Mouse (Mus musculus) hindbrain, embryonic 14.5 days (tissue): ENCODE measurements around the gene L3mbtl2. TPM values are rescaled to one million over a fixed set of nuclear protein-coding genes. Genes with fewer than 3 reads are reported as not detected.

Experiments
- ATAC-seq: fragments of 200-750 bp; cut with Nextera tagmentation; 2 replicates; pipeline ENCODE4 v1.8.0; 2017; ENCODE audit warnings: moderate number of reproducible peaks, mild to moderate bottlenecking, moderate TSS enrichment, moderate library complexity; ENCODE audit not compliant: low FRiP score
- DNase-seq: peaks from one replicate; pipeline ENCODE4 v3.0.0-alpha.2; 2015; ENCODE audit warnings: low spot score
- H3K27ac ChIP-seq: fragments of 300-500 bp; sonication (generic); 2 replicates; pipeline ENCODE4 v1.5.1; 2014; ENCODE audit warnings: mild to moderate bottlenecking, moderate library complexity
- H3K27me3 ChIP-seq: fragments of 300-500 bp; sonication (generic); 2 replicates; pipeline ENCODE4 v1.6.1; 2014; ENCODE audit warnings: mild to moderate bottlenecking, low read length, mixed read lengths; ENCODE audit not compliant: control insufficient read depth, insufficient read depth
- H3K36me3 ChIP-seq: fragments of 300-500 bp; sonication (generic); replicated peaks from 2 replicates; pipeline ENCODE4 v1.6.1; 2014; ENCODE audit not compliant: control insufficient read depth, insufficient read depth
- H3K4me1 ChIP-seq: fragments of 300-500 bp; sonication (generic); replicated peaks from 2 replicates; pipeline ENCODE4 v1.6.1; 2014; ENCODE audit warnings: antibody characterized with exemption, low read length, mixed read lengths; ENCODE audit not compliant: control insufficient read depth, insufficient read depth
- H3K4me2 ChIP-seq: fragments of 300-500 bp; sonication (generic); replicated peaks from 2 replicates; pipeline ENCODE4 v1.6.1; 2014; ENCODE audit warnings: mild to moderate bottlenecking, moderate library complexity
- H3K4me3 ChIP-seq: fragments of 300-500 bp; sonication (generic); replicated peaks from 2 replicates; pipeline ENCODE4 v1.5.1; 2014; ENCODE audit warnings: mild to moderate bottlenecking, low read length
- H3K9ac ChIP-seq: fragments of 300-500 bp; sonication (generic); 2 replicates; pipeline ENCODE4 v1.6.1; 2014
- H3K9me3 ChIP-seq: fragments of 300-500 bp; sonication (generic); 2 replicates; pipeline ENCODE4 v1.6.1; 2016; ENCODE audit warnings: low read length; ENCODE audit not compliant: control insufficient read depth
- WGBS: fragments of 180-500 bp; shearing (Covaris S2); extraction: QIAGEN DNeasy Blood & Tissue Kit; methylation state at CpG from one replicate; pipeline ENCODE4 v1.1.7; 2014; 5-methylcytosine and 5-hydroxymethylcytosine counted together
- polyA plus RNA-seq: library from polyadenylated mRNA; unstranded; fragments of >200 nt; fragmentation: Nextera tagmentation; extraction: Ambion mirVana; gene quantifications from 2 replicates; pipeline ENCODE4 v1.2.1, GENCODE M21; 2014

Gene L3mbtl2
- polyA plus RNA-seq, 1 experiment from 2014 or later, result 26.2 TPM

DNA sequence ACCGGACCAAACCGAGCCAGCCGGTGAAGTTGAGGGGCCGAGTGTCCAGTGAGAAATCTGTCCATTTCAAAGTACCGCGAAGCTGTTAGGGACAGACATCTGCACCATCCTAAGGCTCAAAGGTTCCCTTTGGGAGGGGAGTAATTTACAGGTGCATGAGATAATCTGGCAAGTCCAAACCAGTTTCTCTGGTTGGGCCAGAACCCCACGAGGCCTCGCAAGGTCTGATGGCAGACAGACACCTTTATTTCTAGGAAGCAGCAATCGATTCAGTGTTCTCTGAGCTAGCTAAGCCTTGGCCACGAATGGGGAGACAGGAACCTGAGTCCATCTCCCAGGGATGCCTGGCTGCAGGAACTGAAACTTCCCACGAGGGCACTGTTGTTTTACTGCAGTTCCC is 60.0 kb downstream of the L3mbtl2 start:
- Histone ChIP-seq H3K36me3 (peaks cover 60% of the 10 kb centered on the region), H3K9me3 (no peaks in the 10 kb centered on the region), H3K27me3 (no peaks in the 10 kb centered on the region), H3K4me2 (no peak overlapping the region), H3K4me1 (peaks cover 19% of the 10 kb centered on the region), H3K9ac (no peak overlapping the region), H3K27ac (no peak overlapping the region), H3K4me3 (no peak overlapping the region)
- ATAC-seq (no peak), DNase-seq (no peak)
- WGBS, result 94% methylated on average over 11 of the region's 11 CpGs

DNA sequence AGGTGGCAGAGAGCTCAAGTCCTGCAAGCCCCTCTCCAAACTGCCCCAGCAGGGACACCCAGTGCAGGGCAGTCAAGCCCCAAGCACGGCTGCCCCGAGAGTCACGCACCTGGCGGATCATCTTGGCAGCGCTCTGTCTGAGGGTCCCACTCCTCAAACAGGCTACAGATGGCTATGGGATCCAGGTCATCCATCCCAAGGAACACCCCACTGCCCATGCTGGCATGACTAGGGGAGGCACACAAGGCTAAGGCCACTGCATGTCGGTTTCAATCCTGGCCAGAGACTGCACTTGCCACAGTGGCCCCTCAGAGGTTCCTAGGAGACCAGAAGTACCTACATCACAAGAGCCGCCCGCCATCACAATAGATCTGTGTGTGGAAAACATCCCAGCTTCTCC is 62.3 kb downstream of the L3mbtl2 start:
- ATAC-seq (no peak), DNase-seq (no peak)
- peaks cover 37% of the 10 kb centered on the region for H3K36me3 ChIP-seq
- WGBS, result 95% methylated on average over 8 of the region's 8 CpGs
- no peak overlapping the region for H3K4me2 ChIP-seq
- peaks cover 17% of the 10 kb centered on the region for H3K4me1 ChIP-seq
- H3K9ac ChIP-seq, result no peak overlapping the region
- no peaks in the 10 kb centered on the region for H3K9me3 ChIP-seq
- H3K4me3 ChIP-seq, result no peak overlapping the region
- H3K27ac ChIP-seq, result no peak overlapping the region
- no peaks in the 10 kb centered on the region for H3K27me3 ChIP-seq

DNA sequence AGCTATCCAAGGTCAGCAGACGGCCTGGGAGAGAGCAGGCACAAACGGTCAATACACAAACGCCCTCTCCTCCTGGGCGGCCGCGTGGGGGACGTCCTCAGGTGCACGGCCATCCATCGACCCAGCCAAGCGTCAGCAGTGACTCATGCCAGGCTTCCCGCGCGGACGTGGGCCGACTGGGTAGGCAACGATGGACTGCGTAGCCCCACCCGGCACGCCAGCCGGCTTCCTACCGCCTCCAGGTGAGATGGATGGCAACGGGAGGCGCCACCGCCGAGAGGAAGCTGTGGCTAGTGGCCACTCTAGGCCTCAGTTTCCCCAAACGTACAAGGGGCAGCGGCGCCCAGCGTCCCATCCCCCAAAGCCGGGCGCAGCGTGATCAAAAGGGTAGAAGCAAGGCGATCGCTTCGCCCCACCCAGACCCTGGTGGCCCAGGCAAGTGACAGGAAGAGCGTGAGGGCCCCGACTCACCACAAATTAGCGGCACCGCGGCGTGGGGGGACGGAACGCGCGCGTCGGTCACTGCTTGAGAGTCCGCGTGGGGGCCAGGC is 65.6 kb downstream of the L3mbtl2 start:
- Histone ChIP-seq H3K4me3 (peak overlapping the region; percentile 94), H3K9me3 (no peaks in the 10 kb centered on the region), H3K36me3 (0 out of 2 replicates have a peak, but pooled peaks cover 3% of the 10 kb centered on the region), H3K27me3 (no peaks in the 10 kb centered on the region), H3K4me1 (peaks cover 17% of the 10 kb centered on the region), H3K9ac (peak overlapping the region; percentile 73), H3K4me2 (peak overlapping the region; percentile 74), H3K27ac (peak overlapping the region; percentile 69)
- WGBS, result under 1% methylated on average over 48 of the region's 49 CpGs
- DNase-seq (no peak), ATAC-seq (peak; percentile 47)

DNA sequence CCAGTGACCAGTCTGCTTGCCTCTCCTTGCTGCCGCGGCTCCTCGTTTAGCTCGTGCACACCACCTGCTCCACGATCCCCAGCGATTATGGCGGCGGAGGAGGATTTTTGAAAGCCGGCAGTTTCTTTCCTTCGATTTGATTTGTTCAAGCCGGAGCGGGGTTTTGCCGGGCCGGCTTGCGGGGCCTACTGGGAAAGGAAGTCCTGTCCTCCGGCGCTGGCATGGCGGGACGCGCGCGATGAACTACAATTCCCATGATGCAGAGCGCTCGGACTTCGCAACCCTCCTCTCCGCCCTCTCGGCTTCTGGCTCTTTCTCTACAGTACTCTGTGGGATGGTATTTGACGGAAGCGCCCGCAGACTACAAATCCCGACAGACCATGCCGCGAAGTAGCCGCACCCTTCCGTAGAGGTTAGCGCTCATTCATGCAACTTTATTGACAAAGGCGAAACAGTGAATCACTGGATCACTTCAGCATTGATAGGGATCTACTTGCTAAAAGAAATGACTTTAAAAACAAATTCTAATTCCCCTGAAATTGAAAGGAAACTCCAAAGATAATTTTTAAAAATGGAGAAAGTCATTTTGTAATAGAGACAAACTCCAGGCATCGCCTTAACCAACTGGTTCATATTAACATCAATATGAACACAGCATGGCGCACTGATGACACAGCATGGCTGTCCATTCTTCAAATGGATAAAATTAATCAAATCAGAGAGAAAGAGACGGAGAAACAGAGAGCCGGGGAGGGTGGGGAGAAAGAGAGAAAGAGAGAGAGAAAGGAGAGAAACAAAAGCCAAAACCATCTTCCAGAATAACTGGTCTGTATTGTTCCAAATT is 66.3 kb downstream of the L3mbtl2 start:
- H3K9me3 ChIP-seq, result no peaks in the 10 kb centered on the region
- peaks cover 17% of the 10 kb centered on the region for H3K4me1 ChIP-seq
- 4% methylated on average over 41 of the region's 41 CpGs for WGBS
- peak overlapping the region; percentile 69 for H3K27ac ChIP-seq
- no peaks in the 10 kb centered on the region for H3K27me3 ChIP-seq
- peak overlapping the region; percentile 73 for H3K9ac ChIP-seq
- no peaks in the 10 kb centered on the region for H3K36me3 ChIP-seq
- peak overlapping the region; percentile 94 for H3K4me3 ChIP-seq
- peak overlapping the region; percentile 74 for H3K4me2 ChIP-seq
- ATAC-seq (peak; percentile 99), DNase-seq (peak; percentile 99)

DNA sequence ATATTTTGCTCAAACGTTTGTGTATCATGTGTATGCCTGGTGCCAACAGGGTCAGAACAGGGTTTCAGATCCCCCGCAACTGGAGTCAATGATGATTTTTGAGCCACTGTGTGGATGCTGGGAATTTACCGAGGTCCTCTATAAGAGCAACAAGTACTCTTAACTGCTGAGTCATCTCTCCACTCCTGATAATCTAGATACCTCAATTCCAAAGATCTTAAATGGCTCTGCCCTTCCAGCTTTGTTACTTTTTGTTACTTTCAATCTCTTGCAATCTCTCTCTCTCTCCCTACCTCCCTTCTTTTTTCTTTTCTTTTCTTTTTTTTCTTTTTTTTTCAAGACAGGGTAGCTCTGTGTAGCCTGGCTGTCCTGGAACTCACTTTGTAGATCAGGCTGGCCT is 71.4 kb downstream of the L3mbtl2 start:
- Histone ChIP-seq H3K9me3 (no peaks in the 10 kb centered on the region), H3K27me3 (no peaks in the 10 kb centered on the region), H3K4me1 (no peaks in the 10 kb centered on the region), H3K4me2 (no peak overlapping the region), H3K9ac (no peak overlapping the region), H3K36me3 (no peaks in the 10 kb centered on the region), H3K27ac (no peak overlapping the region), H3K4me3 (no peak overlapping the region)
- DNase-seq, result no peak
- 65% methylated on average over 3 of the region's 3 CpGs for WGBS
- no peak for ATAC-seq

Other genes with a start within 250 kb of the L3mbtl2 start
- 452 and 483 TPM in 2 replicates for gene Rbx1, start 197.6 kb upstream of the L3mbtl2 start, polyA plus RNA-seq
- 22.7 and 24.8 TPM in 2 replicates for gene Ep300, start 78.5 kb upstream of the L3mbtl2 start, polyA plus RNA-seq
- gene Chadl, start 33.4 kb downstream of the L3mbtl2 start, polyA plus RNA-seq, result 29.7 and 32.0 TPM in 2 replicates
- gene Zc3h7b, start 81.2 kb downstream of the L3mbtl2 start, polyA plus RNA-seq, result 58.9 and 62.7 TPM in 2 replicates
- 117 and 135 TPM in 2 replicates for gene Rangap1, start 81.6 kb downstream of the L3mbtl2 start, polyA plus RNA-seq
- gene Tef, start 138.5 kb downstream of the L3mbtl2 start, polyA plus RNA-seq, result 16.8 and 18.7 TPM in 2 replicates
- gene Tob2, start 194.9 kb downstream of the L3mbtl2 start, polyA plus RNA-seq, result 13.4 and 14.9 TPM in 2 replicates
- gene Phf5a, start 208.0 kb downstream of the L3mbtl2 start, polyA plus RNA-seq, result 117 and 130 TPM in 2 replicates
- 252 and 281 TPM in 2 replicates for gene Aco2, start 208.4 kb downstream of the L3mbtl2 start, polyA plus RNA-seq